Mouse (Mus musculus): ENCODE measurements around the gene Fam49a. TPM values are rescaled to one million over a fixed set of nuclear protein-coding genes. Genes with fewer than 3 reads are reported as not detected.

The Fam49a gene
- polyA plus RNA-seq, 1 experiment from 2014 or later: 14.4 TPM

- Histone ChIP-seq H3K9ac (ENCODE audit: low read length) (no peak overlapping the region), H3K9me3 (ENCODE audit: control insufficient read depth, low read length) (no peaks in the 10 kb centered on the region), H3K4me2 (no peak overlapping the region), H3K4me1 (ENCODE audit: control insufficient read depth, insufficient read depth, low read length) (no peaks in the 10 kb centered on the region), H3K27ac (ENCODE audit: low read depth, low read length) (no peak overlapping the region), H3K27me3 (ENCODE audit: control insufficient read depth, insufficient read depth, low read length) (no peaks in the 10 kb centered on the region), H3K4me3 (ENCODE audit: low read depth, low read length) (no peak overlapping the region), H3K36me3 (ENCODE audit: control insufficient read depth, insufficient read depth, low read length) (no peaks in the 10 kb centered on the region)
- WGBS: 69% methylated on average over 7 of the region's 7 CpGs
- ATAC-seq (ENCODE audit: low FRiP score): no peak
- no peak for DNase-seq (ENCODE audit: low spot score, missing footprints)
Measured at GRCm38 (mm10) chr12:12278464-12278872, 16.5 kb downstream of the Fam49a start.

GRCm38 (mm10) chr12:12283702-12284288, 21.9 kb downstream of the Fam49a start:
- Histone ChIP-seq H3K4me2 (no peak overlapping the region), H3K27ac (ENCODE audit: low read depth, low read length) (no peak overlapping the region), H3K9me3 (ENCODE audit: control insufficient read depth, low read length) (no peaks in the 10 kb centered on the region), H3K4me1 (ENCODE audit: control insufficient read depth, insufficient read depth, low read length) (peaks cover 9% of the 10 kb centered on the region; the same call in 1 of the 2 replicates), H3K27me3 (ENCODE audit: control insufficient read depth, insufficient read depth, low read length) (no peaks in the 10 kb centered on the region), H3K9ac (ENCODE audit: low read length) (no peak overlapping the region), H3K4me3 (ENCODE audit: low read depth, low read length) (no peak overlapping the region), H3K36me3 (ENCODE audit: control insufficient read depth, insufficient read depth, low read length) (no peaks in the 10 kb centered on the region)
- DNase-seq (ENCODE audit: low spot score, missing footprints) (no peak), ATAC-seq (ENCODE audit: low FRiP score) (no peak)
- 95% methylated on average over 10 of the region's 10 CpGs for WGBS

- Histone ChIP-seq H3K27me3 (ENCODE audit: control insufficient read depth, insufficient read depth, low read length) (no peaks in the 10 kb centered on the region), H3K4me1 (ENCODE audit: control insufficient read depth, insufficient read depth, low read length) (peaks cover 9% of the 10 kb centered on the region; the same call in 1 of the 2 replicates), H3K4me2 (no peak overlapping the region), H3K9me3 (ENCODE audit: control insufficient read depth, low read length) (no peaks in the 10 kb centered on the region), H3K4me3 (ENCODE audit: low read depth, low read length) (no peak overlapping the region), H3K36me3 (ENCODE audit: control insufficient read depth, insufficient read depth, low read length) (no peaks in the 10 kb centered on the region), H3K27ac (ENCODE audit: low read depth, low read length) (no peak overlapping the region), H3K9ac (ENCODE audit: low read length) (no peak overlapping the region)
- no peak for DNase-seq (ENCODE audit: low spot score, missing footprints)
- WGBS: 86% methylated on average over 6 of the region's 6 CpGs
- no peak for ATAC-seq (ENCODE audit: low FRiP score)
Measured at GRCm38 (mm10) chr12:12284521-12284920, 22.6 kb downstream of the Fam49a start.

- Histone ChIP-seq H3K27me3 (ENCODE audit: control insufficient read depth, insufficient read depth, low read length) (no peaks in the 10 kb centered on the region), H3K4me2 (no peak overlapping the region), H3K9ac (ENCODE audit: low read length) (no peak overlapping the region), H3K9me3 (ENCODE audit: control insufficient read depth, low read length) (no peaks in the 10 kb centered on the region), H3K27ac (ENCODE audit: low read depth, low read length) (no peak overlapping the region; the same call in 1 of the 2 replicates), H3K36me3 (ENCODE audit: control insufficient read depth, insufficient read depth, low read length) (no peaks in the 10 kb centered on the region), H3K4me3 (ENCODE audit: low read depth, low read length) (no peak overlapping the region), H3K4me1 (ENCODE audit: control insufficient read depth, insufficient read depth, low read length) (peaks cover 9% of the 10 kb centered on the region; the same call in 1 of the 2 replicates)
- DNase-seq (ENCODE audit: low spot score, missing footprints) (peak; percentile 82), ATAC-seq (ENCODE audit: low FRiP score) (0 out of 2 replicates have a peak, but pooled peaks have one; percentile 38)
- 63% methylated on average over 9 of the region's 9 CpGs for whole genome bisulfite sequencing
Measured at GRCm38 (mm10) chr12:12287131-12287786, 25.3 kb downstream of the Fam49a start.

- Histone ChIP-seq H3K4me2 (no peak overlapping the region), H3K4me3 (ENCODE audit: low read depth, low read length) (no peak overlapping the region), H3K36me3 (ENCODE audit: control insufficient read depth, insufficient read depth, low read length) (no peaks in the 10 kb centered on the region), H3K27ac (ENCODE audit: low read depth, low read length) (no peak overlapping the region), H3K9me3 (ENCODE audit: control insufficient read depth, low read length) (no peaks in the 10 kb centered on the region), H3K9ac (ENCODE audit: low read length) (no peak overlapping the region), H3K4me1 (ENCODE audit: control insufficient read depth, insufficient read depth, low read length) (peaks cover 9% of the 10 kb centered on the region; the same call in 1 of the 2 replicates), H3K27me3 (ENCODE audit: control insufficient read depth, insufficient read depth, low read length) (no peaks in the 10 kb centered on the region)
- ATAC-seq (ENCODE audit: low FRiP score) (no peak), DNase-seq (ENCODE audit: low spot score, missing footprints) (peak; percentile 75)
- WGBS: 77% methylated on average over 6 of the region's 6 CpGs
Measured at GRCm38 (mm10) chr12:12287787-12288132, 25.8 kb downstream of the Fam49a start.

GRCm38 (mm10) chr12:12288586-12288985, 26.6 kb downstream of the Fam49a start:
- WGBS: 100% methylated on average over 1 of the region's 1 CpGs
- no peaks in the 10 kb centered on the region for H3K27me3 ChIP-seq (ENCODE audit: control insufficient read depth, insufficient read depth, low read length)
- H3K36me3 ChIP-seq (ENCODE audit: control insufficient read depth, insufficient read depth, low read length): no peaks in the 10 kb centered on the region
- no peak overlapping the region for H3K9ac ChIP-seq (ENCODE audit: low read length)
- H3K4me3 ChIP-seq (ENCODE audit: low read depth, low read length): no peak overlapping the region
- H3K4me2 ChIP-seq: no peak overlapping the region
- ATAC-seq (ENCODE audit: low FRiP score) (no peak), DNase-seq (ENCODE audit: low spot score, missing footprints) (peak; percentile 75)
- H3K4me1 ChIP-seq (ENCODE audit: control insufficient read depth, insufficient read depth, low read length): peaks cover 9% of the 10 kb centered on the region; the same call in 1 of the 2 replicates
- no peak overlapping the region for H3K27ac ChIP-seq (ENCODE audit: low read depth, low read length)
- no peaks in the 10 kb centered on the region for H3K9me3 ChIP-seq (ENCODE audit: control insufficient read depth, low read length)

GRCm38 (mm10) chr12:12289636-12290035, 27.7 kb downstream of the Fam49a start:
- no peak overlapping the region for H3K4me3 ChIP-seq (ENCODE audit: low read depth, low read length)
- H3K9ac ChIP-seq (ENCODE audit: low read length): no peak overlapping the region
- no peaks in the 10 kb centered on the region for H3K36me3 ChIP-seq (ENCODE audit: control insufficient read depth, insufficient read depth, low read length)
- DNase-seq (ENCODE audit: low spot score, missing footprints) (no peak), ATAC-seq (ENCODE audit: low FRiP score) (no peak)
- H3K27me3 ChIP-seq (ENCODE audit: control insufficient read depth, insufficient read depth, low read length): no peaks in the 10 kb centered on the region
- WGBS: 89% methylated on average over 3 of the region's 3 CpGs
- H3K9me3 ChIP-seq (ENCODE audit: control insufficient read depth, low read length): no peaks in the 10 kb centered on the region
- peaks cover 9% of the 10 kb centered on the region; the same call in 1 of the 2 replicates for H3K4me1 ChIP-seq (ENCODE audit: control insufficient read depth, insufficient read depth, low read length)
- no peak overlapping the region for H3K4me2 ChIP-seq
- no peak overlapping the region for H3K27ac ChIP-seq (ENCODE audit: low read depth, low read length)

GRCm38 (mm10) chr12:12292043-12292618, 30.2 kb downstream of the Fam49a start:
- peaks cover 2% of the 10 kb centered on the region; the same call in 1 of the 2 replicates for H3K4me1 ChIP-seq (ENCODE audit: control insufficient read depth, insufficient read depth, low read length)
- peak; percentile 41 for DNase-seq (ENCODE audit: low spot score, missing footprints)
- no peaks in the 10 kb centered on the region for H3K27me3 ChIP-seq (ENCODE audit: control insufficient read depth, insufficient read depth, low read length)
- H3K36me3 ChIP-seq (ENCODE audit: control insufficient read depth, insufficient read depth, low read length): no peaks in the 10 kb centered on the region
- no peak for ATAC-seq (ENCODE audit: low FRiP score)
- no peak overlapping the region for H3K27ac ChIP-seq (ENCODE audit: low read depth, low read length)
- no peak overlapping the region for H3K4me3 ChIP-seq (ENCODE audit: low read depth, low read length)
- H3K9ac ChIP-seq (ENCODE audit: low read length): no peak overlapping the region
- no peaks in the 10 kb centered on the region for H3K9me3 ChIP-seq (ENCODE audit: control insufficient read depth, low read length)
- H3K4me2 ChIP-seq: no peak overlapping the region
- 47% methylated on average over 5 of the region's 5 CpGs for WGBS

Data from midbrain, embryonic 11.5 days (tissue).